Mouse (Mus musculus): ENCODE data around the gene Sbp. TPM values are rescaled to one million over a fixed set of nuclear protein-coding genes. Genes with fewer than 3 reads are reported as not detected.
"Not testable (repeated sequence)": the region's sequence is repeated elsewhere in the genome, so short reads cannot be mapped to it uniquely, and the experiment has no call there.

Gene Sbp
- polyA plus RNA-seq (2014; fragmentation: Nextera tagmentation; extraction: Ambion mirVana): not detected in 2 replicates

GRCm38 (mm10) chr17:23941372-23941771, at the start of gene Sbp:
TSS of gene Sbp (plus strand) at chr17:23941672.
- no peaks in the 10 kb centered on the region for H3K36me3 ChIP-seq (replicated peaks; ENCODE audit: control insufficient read depth, insufficient read depth, low read depth, low read length)
- no peaks in the 10 kb centered on the region for H3K9me3 ChIP-seq (replicated peaks; ENCODE audit: control insufficient read depth, low read length)
- no peak within 1 kb of the TSS for H3K4me3 ChIP-seq (ENCODE audit: low read depth, low read length)
- no peaks in the 10 kb centered on the region for H3K4me1 ChIP-seq (ENCODE audit: control insufficient read depth, insufficient read depth, low read length)
- DNase-seq (ENCODE audit: low spot score) (no peak), ATAC-seq (replicated peaks; ENCODE audit: insufficient number of reproducible peaks, low FRiP score, low TSS enrichment, low read depth) (no peak)
- no peak within 1 kb of the TSS for H3K9ac ChIP-seq (replicated peaks; ENCODE audit: low read length)
- no peak within 1 kb of the TSS for H3K4me2 ChIP-seq (ENCODE audit: low read depth, low read length)
- no peaks in the 10 kb centered on the region for H3K27me3 ChIP-seq (ENCODE audit: control insufficient read depth, insufficient read depth, low read length)
- H3K27ac ChIP-seq (replicated peaks; ENCODE audit: low read depth, low read length): no peak within 1 kb of the TSS

- not testable (repeated sequence) for H3K36me3 ChIP-seq (replicated peaks; ENCODE audit: control insufficient read depth, insufficient read depth, low read depth, low read length); H3K4me1 ChIP-seq (ENCODE audit: control insufficient read depth, insufficient read depth, low read length); H3K27me3 ChIP-seq (ENCODE audit: control insufficient read depth, insufficient read depth, low read length); H3K9ac ChIP-seq (replicated peaks; ENCODE audit: low read length); ATAC-seq (replicated peaks; ENCODE audit: insufficient number of reproducible peaks, low FRiP score, low TSS enrichment, low read depth); H3K4me3 ChIP-seq (ENCODE audit: low read depth, low read length); DNase-seq (ENCODE audit: low spot score); H3K9me3 ChIP-seq (replicated peaks; ENCODE audit: control insufficient read depth, low read length); H3K27ac ChIP-seq (replicated peaks; ENCODE audit: low read depth, low read length); H3K4me2 ChIP-seq (ENCODE audit: low read depth, low read length)
- 71% methylated on average over 4 of the region's 4 CpGs for WGBS
These were observed 24.3 kb upstream of the Sbp start, which contains the start of gene Dcpp3 for GRCm38 (mm10) chr17:23917158-23917557. TSS of gene Dcpp3 (plus strand) at chr17:23917458.

GRCm38 (mm10) chr17:23924531-23925007, 16.9 kb upstream of the Sbp start:
- H3K4me2 ChIP-seq (ENCODE audit: low read depth, low read length): peak overlapping the region; percentile 72
- WGBS: under 1% methylated on average over 29 of the region's 29 CpGs
- H3K27ac ChIP-seq (replicated peaks; ENCODE audit: low read depth, low read length): peak overlapping the region; percentile 74
- peaks cover 2% of the 10 kb centered on the region; the same call in 1 of the 2 replicates for H3K4me1 ChIP-seq (ENCODE audit: control insufficient read depth, insufficient read depth, low read length)
- DNase-seq (ENCODE audit: low spot score) (peak; percentile 92), ATAC-seq (replicated peaks; ENCODE audit: insufficient number of reproducible peaks, low FRiP score, low TSS enrichment, low read depth) (peak; percentile 98)
- H3K36me3 ChIP-seq (replicated peaks; ENCODE audit: control insufficient read depth, insufficient read depth, low read depth, low read length): no peaks in the 10 kb centered on the region
- H3K4me3 ChIP-seq (ENCODE audit: low read depth, low read length): peak overlapping the region; percentile 54
- no peaks in the 10 kb centered on the region for H3K9me3 ChIP-seq (replicated peaks; ENCODE audit: control insufficient read depth, low read length)
- peak overlapping the region; percentile 71 for H3K9ac ChIP-seq (replicated peaks; ENCODE audit: low read length)
- no peaks in the 10 kb centered on the region for H3K27me3 ChIP-seq (ENCODE audit: control insufficient read depth, insufficient read depth, low read length)

GRCm38 (mm10) chr17:23925090-23925493, 16.4 kb upstream of the Sbp start:
- no peaks in the 10 kb centered on the region for H3K36me3 ChIP-seq (replicated peaks; ENCODE audit: control insufficient read depth, insufficient read depth, low read depth, low read length)
- under 1% methylated on average over 14 of the region's 14 CpGs for whole genome bisulfite sequencing

GRCm38 (mm10) chr17:23931157-23931556, 10.3 kb upstream of the Sbp start:
- DNase-seq (ENCODE audit: low spot score) (no peak), ATAC-seq (replicated peaks; ENCODE audit: insufficient number of reproducible peaks, low FRiP score, low TSS enrichment, low read depth) (no peak)
- no peaks in the 10 kb centered on the region for H3K4me1 ChIP-seq (ENCODE audit: control insufficient read depth, insufficient read depth, low read length)
- no peaks in the 10 kb centered on the region for H3K9me3 ChIP-seq (replicated peaks; ENCODE audit: control insufficient read depth, low read length)
- H3K4me3 ChIP-seq (ENCODE audit: low read depth, low read length): no peak overlapping the region
- H3K36me3 ChIP-seq (replicated peaks; ENCODE audit: control insufficient read depth, insufficient read depth, low read depth, low read length): no peaks in the 10 kb centered on the region
- H3K27me3 ChIP-seq (ENCODE audit: control insufficient read depth, insufficient read depth, low read length): no peaks in the 10 kb centered on the region
- 85% methylated on average over 5 of the region's 5 CpGs for WGBS
- no peak overlapping the region for H3K9ac ChIP-seq (replicated peaks; ENCODE audit: low read length)
- H3K4me2 ChIP-seq (ENCODE audit: low read depth, low read length): no peak overlapping the region
- no peak overlapping the region for H3K27ac ChIP-seq (replicated peaks; ENCODE audit: low read depth, low read length)

More at GRCm38 (mm10) chr17:23925090-23925493, 16.4 kb upstream of the Sbp start:
- peak overlapping the region; percentile 54 for H3K4me3 ChIP-seq (ENCODE audit: low read depth, low read length)
- peak overlapping the region; percentile 72 for H3K4me2 ChIP-seq (ENCODE audit: low read depth, low read length)
- peaks cover 2% of the 10 kb centered on the region; the same call in 1 of the 2 replicates for H3K4me1 ChIP-seq (ENCODE audit: control insufficient read depth, insufficient read depth, low read length)
- DNase-seq (ENCODE audit: low spot score): peak; percentile 76
- H3K27ac ChIP-seq (replicated peaks; ENCODE audit: low read depth, low read length): peak overlapping the region; percentile 74
- peak overlapping the region; percentile 71 for H3K9ac ChIP-seq (replicated peaks; ENCODE audit: low read length)
- peak; percentile 82 for ATAC-seq (replicated peaks; ENCODE audit: insufficient number of reproducible peaks, low FRiP score, low TSS enrichment, low read depth)
- no peaks in the 10 kb centered on the region for H3K9me3 ChIP-seq (replicated peaks; ENCODE audit: control insufficient read depth, low read length)
- no peaks in the 10 kb centered on the region for H3K27me3 ChIP-seq (ENCODE audit: control insufficient read depth, insufficient read depth, low read length)

GRCm38 (mm10) chr17:23947486-23947885, 6.0 kb downstream of the Sbp start:
- H3K4me3 ChIP-seq (ENCODE audit: low read depth, low read length); H3K27ac ChIP-seq (replicated peaks; ENCODE audit: low read depth, low read length); H3K9ac ChIP-seq (replicated peaks; ENCODE audit: low read length); DNase-seq (ENCODE audit: low spot score); H3K4me1 ChIP-seq (ENCODE audit: control insufficient read depth, insufficient read depth, low read length); H3K9me3 ChIP-seq (replicated peaks; ENCODE audit: control insufficient read depth, low read length); H3K27me3 ChIP-seq (ENCODE audit: control insufficient read depth, insufficient read depth, low read length); H3K4me2 ChIP-seq (ENCODE audit: low read depth, low read length); ATAC-seq (replicated peaks; ENCODE audit: insufficient number of reproducible peaks, low FRiP score, low TSS enrichment, low read depth); H3K36me3 ChIP-seq (replicated peaks; ENCODE audit: control insufficient read depth, insufficient read depth, low read depth, low read length): not testable (repeated sequence)
- WGBS: 73% methylated on average over 4 of the region's 4 CpGs

- H3K9ac ChIP-seq (replicated peaks; ENCODE audit: low read length): no peak overlapping the region
- ATAC-seq (replicated peaks; ENCODE audit: insufficient number of reproducible peaks, low FRiP score, low TSS enrichment, low read depth): no peak
- H3K4me3 ChIP-seq (ENCODE audit: low read depth, low read length): no peak overlapping the region
- H3K9me3 ChIP-seq (replicated peaks; ENCODE audit: control insufficient read depth, low read length): no peaks in the 10 kb centered on the region
- no peak overlapping the region for H3K27ac ChIP-seq (replicated peaks; ENCODE audit: low read depth, low read length)
- H3K4me2 ChIP-seq (ENCODE audit: low read depth, low read length): no peak overlapping the region
- DNase-seq (ENCODE audit: low spot score): no peak
- H3K36me3 ChIP-seq (replicated peaks; ENCODE audit: control insufficient read depth, insufficient read depth, low read depth, low read length): no peaks in the 10 kb centered on the region
- no peaks in the 10 kb centered on the region for H3K4me1 ChIP-seq (ENCODE audit: control insufficient read depth, insufficient read depth, low read length)
- WGBS: 81% methylated on average over 2 of the region's 2 CpGs
- no peaks in the 10 kb centered on the region for H3K27me3 ChIP-seq (ENCODE audit: control insufficient read depth, insufficient read depth, low read length)
These were observed 7.6 kb downstream of the Sbp start for GRCm38 (mm10) chr17:23949068-23949467.

GRCm38 (mm10) chr17:23950828-23951227, 9.4 kb downstream of the Sbp start:
- H3K4me3 ChIP-seq (ENCODE audit: low read depth, low read length); H3K27me3 ChIP-seq (ENCODE audit: control insufficient read depth, insufficient read depth, low read length); H3K36me3 ChIP-seq (replicated peaks; ENCODE audit: control insufficient read depth, insufficient read depth, low read depth, low read length); H3K9me3 ChIP-seq (replicated peaks; ENCODE audit: control insufficient read depth, low read length); DNase-seq (ENCODE audit: low spot score); H3K9ac ChIP-seq (replicated peaks; ENCODE audit: low read length); H3K27ac ChIP-seq (replicated peaks; ENCODE audit: low read depth, low read length); ATAC-seq (replicated peaks; ENCODE audit: insufficient number of reproducible peaks, low FRiP score, low TSS enrichment, low read depth); H3K4me1 ChIP-seq (ENCODE audit: control insufficient read depth, insufficient read depth, low read length); H3K4me2 ChIP-seq (ENCODE audit: low read depth, low read length): not testable (repeated sequence)
- 77% methylated on average over 4 of the region's 4 CpGs for WGBS
